Mouse (Mus musculus) embryonic fibroblast, embryonic 13.5 days (primary cell): Measurements from ENCODE around the gene Zfp993.
"Not testable (repeated sequence)": the region's sequence is repeated elsewhere in the genome, so short reads cannot be mapped to it uniquely, and the experiment has no call there.

ENCODE experiments used
- CTCF ChIP-seq: IDR thresholded peaks from 2 replicates; pipeline ENCODE4 v1.5.1; 2011; ENCODE audit warnings: mild to moderate bottlenecking, control low read depth, low read length, moderate library complexity, borderline replicate concordance; ENCODE audit not compliant: insufficient read depth
- POLR2A ChIP-seq: IDR thresholded peaks from 2 replicates; pipeline ENCODE4 v1.6.1; 2011; ENCODE audit warnings: low read depth, mild to moderate bottlenecking, control low read depth, low read length, moderate library complexity

DNA sequence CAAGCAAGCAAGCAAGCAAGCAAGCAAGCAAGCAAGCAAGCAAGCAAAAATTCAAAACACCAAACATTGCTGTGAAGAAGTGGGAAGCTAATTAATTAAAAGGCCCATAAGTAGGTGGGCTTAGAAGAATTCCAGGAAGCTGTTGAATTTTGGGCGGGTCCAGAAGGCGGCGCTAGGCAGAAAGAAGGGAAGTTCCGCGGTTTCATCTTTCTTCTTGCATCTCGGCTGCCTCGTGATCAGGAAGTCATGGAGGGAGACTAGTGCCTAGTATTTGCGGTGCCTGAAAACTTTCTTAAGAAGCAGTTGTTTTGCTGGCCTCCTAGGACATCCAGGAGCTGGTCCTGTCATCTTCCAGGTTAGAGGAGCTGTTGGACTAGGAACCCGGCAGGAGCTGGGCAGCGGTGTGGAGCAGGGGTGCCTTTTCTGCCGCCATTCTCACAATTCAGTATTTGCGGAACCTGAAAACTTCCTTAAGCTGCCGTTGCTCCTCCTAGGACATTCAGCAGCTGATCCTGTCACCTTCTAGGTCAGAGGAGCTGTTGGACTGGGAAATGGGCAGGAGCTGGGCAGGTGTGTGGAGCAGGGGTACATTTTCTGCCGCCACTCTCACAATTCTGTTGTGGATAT lies at the start of gene Zfp993:
- not testable (repeated sequence) for TF ChIP-seq POLR2A, CTCF
